Mouse (Mus musculus) bone marrow, adult 2 months (tissue): ENCODE results near the gene Gfral.

ENCODE experiments used
- CTCF ChIP-seq: fragments of 200-500 bp; IDR thresholded peaks from 2 replicates; pipeline ENCODE4 v1.5.1; 2011; ENCODE audit warnings: low read length, control low read depth; ENCODE audit not compliant: control insufficient read depth, insufficient read depth
- POLR2A ChIP-seq: fragments of 200-500 bp; IDR thresholded peaks from 2 replicates; pipeline ENCODE4 v1.6.1; 2011; ENCODE audit warnings: low read depth, mild to moderate bottlenecking, control low read depth, low read length, borderline replicate concordance; ENCODE audit not compliant: control insufficient read depth

- no peak for TF ChIP-seq CTCF
- TF ChIP-seq POLR2A = no peak
These were observed 34.2 kb downstream of the Gfral start for GRCm38 (mm10) chr9:76179221-76179620.
